Mouse (Mus musculus) liver, embryonic 14.5 days (tissue): ENCODE data around the gene Hdac4.

Source experiments
- CTCF ChIP-seq: IDR thresholded peaks from 2 replicates; pipeline ENCODE4 v1.5.1; 2016; ENCODE audit warnings: antibody characterized with exemption, low read depth, control low read depth
- EP300 ChIP-seq: IDR thresholded peaks from 2 replicates; pipeline ENCODE4 v1.6.1; 2016; ENCODE audit warnings: antibody characterized with exemption, low read depth

DNA sequence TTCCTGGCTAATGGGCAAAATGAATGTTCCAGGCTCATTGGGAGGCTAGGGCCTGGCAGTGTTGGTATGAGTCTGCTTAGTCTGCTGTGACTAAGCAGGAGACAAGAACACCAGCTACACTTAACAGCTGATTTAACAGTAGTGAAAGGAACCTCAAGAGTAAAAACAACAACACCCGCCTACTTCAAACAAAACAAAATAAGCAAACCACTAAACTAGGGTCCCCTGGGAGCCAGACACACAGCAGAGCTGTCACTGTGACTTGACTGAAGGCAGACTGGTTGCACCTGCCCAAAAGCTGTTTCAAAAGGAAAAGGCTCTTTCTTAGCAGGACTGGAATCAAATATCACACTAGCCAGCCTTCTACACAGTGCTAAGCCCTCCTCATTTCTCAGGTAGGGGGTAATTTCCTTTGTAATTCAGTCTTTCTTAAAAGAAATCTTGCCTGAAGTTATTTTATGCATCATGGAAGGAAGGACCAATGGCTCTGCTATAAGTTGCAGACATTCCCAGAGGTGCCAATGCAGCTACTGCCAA, 109.2 kb downstream of the Hdac4 start:
- TF ChIP-seq CTCF (no peak), EP300 (no peak)
